Mouse (Mus musculus) MEL (cell line): ENCODE data around the gene Fhit. TPM values are rescaled to one million over a fixed set of nuclear protein-coding genes. Genes with fewer than 3 reads are reported as not detected.

Experiments used
- DNase-seq: peaks from one replicate; pipeline ENCODE4 v3.0.0; 2011; ENCODE audit warnings: low read depth, low spot score
- H3K27ac ChIP-seq: 2 replicates; pipeline ENCODE4 v1.5.1; 2012; ENCODE audit warnings: low read depth, mild to moderate bottlenecking, control low read depth, low read length, moderate library complexity; ENCODE audit not compliant: control insufficient read depth
- H3K27me3 ChIP-seq, 2 experiments: fragments of 150-350 bp in 1 of 2; sonication (generic) in 1 of 2; 2 replicates each; pipeline ENCODE4 v1.6.1; 2012; ENCODE audit warnings: low read length in 2 of 2, mild to moderate bottlenecking in 2 of 2, improper control_type of control experiment in 1 of 2, moderate library complexity in 1 of 2; ENCODE audit not compliant: insufficient read depth in 2 of 2, control insufficient read depth in 1 of 2
- H3K36me3 ChIP-seq, 2 experiments: 2 replicates each; pipeline ENCODE4 v1.6.1; 2012 to 2014; ENCODE audit warnings: low read length in 2 of 2, improper control_type of control experiment in 1 of 2, inconsistent platforms in 1 of 2, mild to moderate bottlenecking in 1 of 2; ENCODE audit not compliant: insufficient read depth in 2 of 2, control insufficient read depth in 1 of 2
- H3K4me1 ChIP-seq, 2 experiments: fragments of 150-350 bp in 1 of 2; sonication (generic) in 1 of 2; 2 replicates each; pipeline ENCODE4 v1.6.1; 2012; ENCODE audit warnings: low read length in 2 of 2, improper control_type of control experiment in 1 of 2, mild to moderate bottlenecking in 1 of 2; ENCODE audit not compliant: insufficient read depth in 2 of 2, control insufficient read depth in 1 of 2
- H3K4me3 ChIP-seq, 2 experiments: fragments of 150-350 bp in 1 of 2; sonication (generic) in 1 of 2; 2 replicates each; pipeline ENCODE4 v1.5.1; 2012; ENCODE audit warnings: low read depth in 2 of 2, low read length in 2 of 2, mild to moderate bottlenecking in 2 of 2, moderate library complexity in 2 of 2, control low read depth in 1 of 2, improper control_type of control experiment in 1 of 2; ENCODE audit not compliant: control insufficient read depth in 1 of 2, insufficient read depth in 1 of 2
- H3K79me2 ChIP-seq: 2 replicates; pipeline ENCODE4 v1.6.1; 2012; ENCODE audit warnings: mild to moderate bottlenecking, low read length, moderate library complexity; ENCODE audit not compliant: control insufficient read depth, poor library complexity, insufficient read depth
- H3K9ac ChIP-seq: 2 replicates; pipeline ENCODE4 v1.6.1; 2012; ENCODE audit warnings: low read depth, mild to moderate bottlenecking, control low read depth, low read length, moderate library complexity; ENCODE audit not compliant: control insufficient read depth, poor library complexity, severe bottlenecking
- H3K9me3 ChIP-seq: fragments of 150-350 bp; sonication (generic); replicated peaks from 2 replicates; pipeline ENCODE4 v1.6.1; 2012; ENCODE audit warnings: mild to moderate bottlenecking, low read length, improper control_type of control experiment, moderate library complexity; ENCODE audit not compliant: insufficient read depth
- CHD1 ChIP-seq: IDR thresholded peaks from 2 replicates; pipeline ENCODE4 v1.6.1; 2012; ENCODE audit warnings: low read depth, mild to moderate bottlenecking, inconsistent platforms, low read length, improper control_type of control experiment
- CHD2 ChIP-seq: IDR thresholded peaks from 2 replicates; pipeline ENCODE4 v1.6.1; 2011; ENCODE audit warnings: low read length, improper control_type of control experiment
- CTCF ChIP-seq, 3 experiments: IDR thresholded peaks in 2 of 3; conservative IDR thresholded peaks in 1 of 3; 2 replicates each; pipeline ENCODE4 v1.5.1; 2011 to 2012; ENCODE audit warnings: low read length in 3 of 3, low read depth in 2 of 3, mild to moderate bottlenecking in 2 of 3, improper control_type of control experiment in 1 of 3, inconsistent platforms in 1 of 3, mixed read lengths in 1 of 3, moderate library complexity in 1 of 3; ENCODE audit not compliant: control insufficient read depth in 1 of 3, insufficient read depth in 1 of 3, poor library complexity in 1 of 3, severe bottlenecking in 1 of 3
- ETS1 ChIP-seq: IDR thresholded peaks from 2 replicates; pipeline ENCODE4 v1.6.1; 2012; ENCODE audit warnings: low read depth, mild to moderate bottlenecking, inconsistent platforms, low read length, improper control_type of control experiment, moderate library complexity
- GABPA ChIP-seq: IDR thresholded peaks from 2 replicates; pipeline ENCODE4 v1.6.1; 2012; ENCODE audit warnings: low read depth, mild to moderate bottlenecking, inconsistent platforms, low read length, improper control_type of control experiment, moderate library complexity
- GATA1 ChIP-seq: IDR thresholded peaks from 2 replicates; pipeline ENCODE4 v1.6.1; 2011; ENCODE audit warnings: low read depth, low read length, improper control_type of control experiment
- JUND ChIP-seq: IDR thresholded peaks from 2 replicates; pipeline ENCODE4 v1.6.1; 2011; ENCODE audit warnings: low read depth, mild to moderate bottlenecking, improper control_type of control experiment, low read length
- KAT2A ChIP-seq: conservative IDR thresholded peaks from 2 replicates; pipeline ENCODE4 v1.6.1; 2012; ENCODE audit warnings: low read depth, low read length, improper control_type of control experiment, inconsistent platforms
- MAFK ChIP-seq: IDR thresholded peaks from 2 replicates; pipeline ENCODE4 v1.6.1; 2011; ENCODE audit warnings: low read depth, mild to moderate bottlenecking, low read length, improper control_type of control experiment, borderline replicate concordance
- MAZ ChIP-seq: IDR thresholded peaks from 2 replicates; pipeline ENCODE4 v1.6.1; 2012; ENCODE audit warnings: low read depth, mild to moderate bottlenecking, inconsistent platforms, low read length, improper control_type of control experiment
- MEF2A ChIP-seq: IDR thresholded peaks from 2 replicates; pipeline ENCODE4 v1.6.1; 2014; ENCODE audit warnings: low read depth, mild to moderate bottlenecking, inconsistent platforms, low read length, improper control_type of control experiment; ENCODE audit not compliant: poor library complexity, insufficient replicate concordance, severe bottlenecking; ENCODE audit errors: extremely low read depth
- MXI1 ChIP-seq: IDR thresholded peaks from 2 replicates; pipeline ENCODE4 v1.6.1; 2011; ENCODE audit warnings: mild to moderate bottlenecking, low read depth, low read length, improper control_type of control experiment
- MYB ChIP-seq: IDR thresholded peaks from 2 replicates; pipeline ENCODE4 v1.6.1; 2011; ENCODE audit warnings: mild to moderate bottlenecking, low read depth, low read length, improper control_type of control experiment
- MYC ChIP-seq: IDR thresholded peaks from 2 replicates; pipeline ENCODE4 v1.6.1; 2011; ENCODE audit warnings: low read depth, mild to moderate bottlenecking, low read length, improper control_type of control experiment, moderate library complexity
- NELFE ChIP-seq: IDR thresholded peaks from 2 replicates; pipeline ENCODE4 v1.6.1; 2011; ENCODE audit warnings: low read depth, low read length, improper control_type of control experiment
- POLR2AphosphoS2 ChIP-seq: IDR thresholded peaks from 2 replicates; pipeline ENCODE4 v1.6.1; 2011; ENCODE audit warnings: low read length, improper control_type of control experiment
- RAD21 ChIP-seq: IDR thresholded peaks from 2 replicates; pipeline ENCODE4 v1.6.1; 2011; ENCODE audit warnings: mild to moderate bottlenecking, low read depth, low read length, improper control_type of control experiment
- RCOR1 ChIP-seq: IDR thresholded peaks from 2 replicates; pipeline ENCODE4 v1.6.1; 2012; ENCODE audit warnings: low read depth, mild to moderate bottlenecking, inconsistent platforms, low read length, improper control_type of control experiment
- SIN3A ChIP-seq: IDR thresholded peaks from 2 replicates; pipeline ENCODE4 v1.6.1; 2012; ENCODE audit warnings: low read length, improper control_type of control experiment, inconsistent platforms
- TCF12 ChIP-seq: IDR thresholded peaks from 2 replicates; pipeline ENCODE4 v1.6.1; 2014; ENCODE audit warnings: low read depth, mild to moderate bottlenecking, inconsistent platforms, low read length, improper control_type of control experiment, moderate library complexity
- UBTF ChIP-seq: IDR thresholded peaks from 2 replicates; pipeline ENCODE4 v1.6.1; 2012; ENCODE audit warnings: low read depth, mild to moderate bottlenecking, inconsistent platforms, low read length, improper control_type of control experiment, moderate library complexity, borderline replicate concordance; ENCODE audit not compliant: insufficient read depth
- USF2 ChIP-seq, 2 experiments: IDR thresholded peaks; 2 replicates each; pipeline ENCODE4 v1.6.1; 2011 to 2012; ENCODE audit warnings: improper control_type of control experiment in 2 of 2, low read length in 2 of 2, borderline replicate concordance in 1 of 2, inconsistent platforms in 1 of 2, low read depth in 1 of 2, mild to moderate bottlenecking in 1 of 2; ENCODE audit not compliant: insufficient read depth in 1 of 2
- ZC3H11A ChIP-seq: IDR thresholded peaks from 2 replicates; pipeline ENCODE4 v1.6.1; 2012; ENCODE audit warnings: low read depth, mild to moderate bottlenecking, inconsistent platforms, low read length, improper control_type of control experiment
- ZKSCAN1 ChIP-seq: IDR thresholded peaks from 2 replicates; pipeline ENCODE4 v1.6.1; 2012; ENCODE audit warnings: low read depth, mild to moderate bottlenecking, inconsistent platforms, low read length, improper control_type of control experiment, moderate library complexity
- ZMIZ1 ChIP-seq: IDR thresholded peaks from 2 replicates; pipeline ENCODE4 v1.6.1; 2012; ENCODE audit warnings: low read depth, mild to moderate bottlenecking, inconsistent platforms, low read length, improper control_type of control experiment, moderate library complexity
- ZNF384 ChIP-seq: IDR thresholded peaks from 2 replicates; pipeline ENCODE4 v1.6.1; 2012; ENCODE audit warnings: low read depth, mild to moderate bottlenecking, inconsistent platforms, low read length, improper control_type of control experiment
- polyA plus RNA-seq, 2 experiments: library from polyadenylated mRNA; stranded (reverse) in 1 of 2; unstranded in 1 of 2; fragments of >175 nt in 1 of 2; fragments of >200 nt in 1 of 2; gene quantifications; 2 replicates each; pipeline versions ENCODE4 v1.2.1 to v1.2.4; 2012; ENCODE audit warnings: low replicate concordance in 2 of 2, low read depth in 1 of 2; ENCODE audit not compliant: insufficient read length in 2 of 2, insufficient read depth in 1 of 2, missing spikeins in 1 of 2
- total RNA-seq: library from RNA; depleted of rRNA; stranded (reverse); fragments of 300-350 nt; gene quantifications from 2 replicates; pipeline ENCODE4 v1.2.3, GENCODE M21; 2012

The Fhit gene
- total and polyA plus RNA-seq, 3 experiments = 0.77 to 1.3 TPM; not detected in 1

DNA sequence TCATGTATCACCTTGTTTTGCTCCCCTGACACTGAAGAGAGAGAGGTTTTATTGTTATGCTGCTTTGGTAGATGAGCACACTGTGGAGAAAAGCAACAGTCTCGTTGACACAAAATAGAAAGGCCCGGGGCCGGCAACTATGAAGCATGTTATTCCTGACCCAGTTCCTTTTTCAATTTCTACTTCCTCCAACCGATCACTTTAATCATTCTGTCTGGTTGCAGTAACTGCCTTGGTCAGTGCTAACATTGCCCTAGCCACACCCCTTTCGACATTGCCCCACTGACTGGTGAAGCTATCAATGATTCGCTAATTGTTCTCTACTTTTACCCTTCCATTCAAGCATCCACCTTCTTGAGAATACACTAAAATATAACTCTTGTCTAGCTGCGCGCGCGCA, 1028.0 kb downstream of the Fhit start:
- TF ChIP-seq ZNF384 = no peak
- no peak for TF ChIP-seq CHD1
- TF ChIP-seq UBTF = no peak
- TF ChIP-seq ZKSCAN1 = no peak
- no peak for TF ChIP-seq CTCF (IDR thresholded peaks at IDR 0.05 in 2 of 3, conservative IDR thresholded peaks at IDR 0.05 in 1 of 3; ENCODE audit: control insufficient read depth in 1 of 3, insufficient read depth in 1 of 3, low read depth in 2 of 3, low read length in 3 of 3, poor library complexity in 1 of 3, severe bottlenecking in 1 of 3)
- TF ChIP-seq MAFK = no peak
- no peak for TF ChIP-seq RCOR1
- no peak for TF ChIP-seq GATA1
- TF ChIP-seq POLR2AphosphoS2 = no peak
- no peak for TF ChIP-seq RAD21
- TF ChIP-seq ETS1 = no peak
- no peak for TF ChIP-seq MAZ
- TF ChIP-seq GABPA = no peak
- no peak for TF ChIP-seq USF2 (IDR thresholded peaks at IDR 0.05; ENCODE audit: borderline replicate concordance in 1 of 2, insufficient read depth in 1 of 2, low read depth in 1 of 2, low read length in 2 of 2)
- no peak for TF ChIP-seq MYC
- TF ChIP-seq, all 39 proteins: peak for 0
- no peaks in the 10 kb centered on the region for H3K36me3 ChIP-seq
- no peak overlapping the region for H3K4me3 ChIP-seq
- H3K9me3 ChIP-seq = no peaks in the 10 kb centered on the region
- H3K27me3 ChIP-seq = no peaks in the 10 kb centered on the region
- no peaks in the 10 kb centered on the region for H3K4me1 ChIP-seq
- H3K9ac ChIP-seq = no peak overlapping the region
- no peak overlapping the region for H3K27ac ChIP-seq
- H3K79me2 ChIP-seq = no peaks in the 10 kb centered on the region
- DNase-seq = no peak

DNA sequence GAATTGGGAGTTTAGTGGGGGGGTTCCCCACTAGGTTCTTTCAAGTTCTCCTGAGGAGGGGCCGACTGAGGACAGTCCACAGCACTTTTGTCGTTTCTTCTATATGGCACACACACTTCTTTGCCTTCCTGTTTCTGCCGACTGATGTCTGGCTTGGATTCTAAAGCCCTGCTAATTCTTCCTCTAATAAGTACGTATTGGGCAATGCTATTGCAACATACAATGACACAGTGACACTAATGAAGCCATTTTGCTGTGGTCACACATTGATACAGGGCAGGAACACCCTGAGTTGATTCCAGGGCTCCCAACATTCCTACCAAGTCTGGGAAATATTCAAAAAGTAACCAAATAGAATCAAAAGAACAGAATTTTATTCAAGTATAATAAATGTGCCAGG, 1032.2 kb downstream of the Fhit start:
- no peaks in the 10 kb centered on the region for H3K79me2 ChIP-seq
- no peak for DNase-seq
- H3K9me3 ChIP-seq = no peaks in the 10 kb centered on the region
- no peak overlapping the region for H3K4me3 ChIP-seq
- H3K9ac ChIP-seq = no peak overlapping the region
- H3K4me1 ChIP-seq = no peaks in the 10 kb centered on the region
- no peaks in the 10 kb centered on the region for H3K27me3 ChIP-seq
- H3K27ac ChIP-seq = no peak overlapping the region
- TF ChIP-seq JUND = no peak
- TF ChIP-seq RAD21 = no peak
- no peak for TF ChIP-seq ZC3H11A
- no peak for TF ChIP-seq POLR2AphosphoS2
- no peak for TF ChIP-seq CHD2
- no peak for TF ChIP-seq NELFE
- no peak for TF ChIP-seq MYB
- TF ChIP-seq MAZ = no peak
- no peak for TF ChIP-seq MXI1
- no peak for TF ChIP-seq MEF2A
- TF ChIP-seq SIN3A = no peak
- no peak for TF ChIP-seq TCF12
- no peak for TF ChIP-seq KAT2A
- no peak for TF ChIP-seq USF2 (IDR thresholded peaks at IDR 0.05; ENCODE audit: borderline replicate concordance in 1 of 2, insufficient read depth in 1 of 2, low read depth in 1 of 2, low read length in 2 of 2)
- no peak for TF ChIP-seq ZMIZ1
- TF ChIP-seq MYC = no peak
- no peaks in the 10 kb centered on the region for H3K36me3 ChIP-seq
